Mouse (Mus musculus) embryonic facial prominence, embryonic 10.5 days (tissue): ENCODE measurements at regions not wholly inside any gene's neighbourhood (a gene's known extent, or its start where the extent isn't known, plus 50 kb on each side); places are given as distances from the start of the nearest gene placed in this dataset.

Source experiments
- DNase-seq: peaks from one replicate; pipeline ENCODE4 v3.0.0-alpha.2; 2017; ENCODE audit warnings: low spot score
- H3K27ac ChIP-seq: fragments of 300-500 bp; sonication (generic); replicated peaks from 2 replicates; pipeline ENCODE4 v1.5.1; 2016; ENCODE audit warnings: mild to moderate bottlenecking
- H3K27me3 ChIP-seq: fragments of 300-500 bp; sonication (generic); replicated peaks from 2 replicates; pipeline ENCODE4 v1.6.1; 2016; ENCODE audit warnings: low read depth, mild to moderate bottlenecking; ENCODE audit not compliant: poor library complexity, severe bottlenecking
- H3K36me3 ChIP-seq: fragments of 300-500 bp; sonication (generic); replicated peaks from 2 replicates; pipeline ENCODE4 v1.6.1; 2016; ENCODE audit warnings: mild to moderate bottlenecking, moderate library complexity
- H3K4me1 ChIP-seq: fragments of 300-500 bp; sonication (generic); 2 replicates; pipeline ENCODE4 v1.6.1; 2016
- H3K4me3 ChIP-seq: fragments of 300-500 bp; sonication (generic); 2 replicates; pipeline ENCODE4 v1.5.1; 2016; ENCODE audit warnings: mild to moderate bottlenecking, moderate library complexity
- H3K9me3 ChIP-seq: fragments of 300-500 bp; sonication (generic); 2 replicates; pipeline ENCODE4 v1.6.1; 2016; ENCODE audit warnings: mild to moderate bottlenecking
- WGBS: fragments of 180-500 bp; shearing (Covaris S2); methylation state at CpG from one replicate; pipeline ENCODE4 v1.1.7; 2016; 5-methylcytosine and 5-hydroxymethylcytosine counted together

DNA sequence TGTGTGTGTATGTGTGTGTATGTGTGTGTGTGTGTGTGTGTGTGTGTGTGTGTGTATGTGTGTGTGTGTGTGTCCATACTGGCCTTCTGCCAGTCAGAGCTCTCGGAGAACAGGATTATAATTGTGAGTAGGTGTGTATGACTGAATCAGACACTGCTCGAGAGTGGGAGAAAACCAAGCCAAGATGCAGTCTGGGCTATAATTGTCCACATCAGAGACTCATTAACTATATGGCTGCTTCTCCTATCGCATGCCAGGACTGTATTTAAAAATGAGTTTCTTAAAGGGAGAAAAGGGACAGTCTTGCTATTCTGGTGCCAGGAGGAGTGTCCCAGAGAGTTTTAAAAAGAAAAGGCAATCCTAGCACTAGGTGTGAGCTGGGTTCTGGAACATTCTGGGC, 58.7 kb upstream of the Adpgk start:
- Histone ChIP-seq H3K9me3 (no peaks in the 10 kb centered on the region), H3K27ac (no peak overlapping the region), H3K4me3 (no peak overlapping the region), H3K4me1 (no peaks in the 10 kb centered on the region), H3K36me3 (no peaks in the 10 kb centered on the region), H3K27me3 (no peaks in the 10 kb centered on the region)
- DNase-seq, result no peak
- WGBS, result 66% methylated on average over 3 of the region's 3 CpGs

DNA sequence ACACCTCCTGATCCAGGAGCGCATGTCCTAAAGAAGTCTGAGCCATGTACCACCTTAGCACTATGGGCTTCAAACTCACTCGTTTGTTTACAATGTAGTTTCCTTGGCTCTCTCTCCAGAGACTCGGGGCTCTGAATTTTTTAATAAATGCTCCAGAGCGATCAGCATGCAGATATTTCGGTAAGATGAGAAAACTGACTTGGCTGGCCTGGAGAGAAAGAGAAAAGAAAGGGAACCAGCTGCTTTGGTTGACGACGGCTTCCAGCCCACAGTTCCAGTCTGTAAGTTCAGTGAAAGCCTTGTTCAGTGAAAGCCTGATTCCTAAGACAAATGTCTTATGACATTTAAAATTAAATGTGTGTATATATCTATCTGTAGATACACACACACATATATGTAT, 59.4 kb upstream of the Adpgk start:
- no peaks in the 10 kb centered on the region for H3K27me3 ChIP-seq
- no peaks in the 10 kb centered on the region for H3K36me3 ChIP-seq
- H3K4me1 ChIP-seq, result no peaks in the 10 kb centered on the region
- no peaks in the 10 kb centered on the region for H3K9me3 ChIP-seq
- 86% methylated on average over 7 of the region's 7 CpGs for WGBS
- H3K27ac ChIP-seq, result no peak overlapping the region
- DNase-seq, result no peak
- H3K4me3 ChIP-seq, result no peak overlapping the region

DNA sequence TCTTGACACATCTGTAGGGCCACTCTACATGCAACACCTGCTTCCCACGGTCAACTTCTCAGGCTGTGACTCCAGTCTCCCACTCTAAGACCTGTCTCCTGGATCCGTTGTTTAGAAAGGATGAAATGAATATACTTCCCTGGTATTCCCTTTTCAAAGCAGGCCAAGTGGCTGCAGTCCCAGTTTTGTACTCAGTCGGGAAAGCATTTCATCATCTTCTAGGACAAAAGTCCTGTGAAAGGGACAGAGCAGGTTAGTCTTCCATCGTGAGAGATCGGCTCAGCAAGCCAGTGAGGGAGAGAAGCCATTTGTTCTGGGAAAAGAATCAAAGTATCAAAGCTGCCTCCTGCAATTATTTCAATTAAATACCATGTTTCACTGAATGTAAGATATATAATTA, 60.2 kb upstream of the Adpgk start:
- Histone ChIP-seq H3K27ac (no peak overlapping the region), H3K27me3 (no peaks in the 10 kb centered on the region), H3K9me3 (no peaks in the 10 kb centered on the region), H3K36me3 (no peaks in the 10 kb centered on the region), H3K4me1 (no peaks in the 10 kb centered on the region), H3K4me3 (no peak overlapping the region)
- 87% methylated on average over 5 of the region's 5 CpGs for whole genome bisulfite sequencing
- no peak for DNase-seq

DNA sequence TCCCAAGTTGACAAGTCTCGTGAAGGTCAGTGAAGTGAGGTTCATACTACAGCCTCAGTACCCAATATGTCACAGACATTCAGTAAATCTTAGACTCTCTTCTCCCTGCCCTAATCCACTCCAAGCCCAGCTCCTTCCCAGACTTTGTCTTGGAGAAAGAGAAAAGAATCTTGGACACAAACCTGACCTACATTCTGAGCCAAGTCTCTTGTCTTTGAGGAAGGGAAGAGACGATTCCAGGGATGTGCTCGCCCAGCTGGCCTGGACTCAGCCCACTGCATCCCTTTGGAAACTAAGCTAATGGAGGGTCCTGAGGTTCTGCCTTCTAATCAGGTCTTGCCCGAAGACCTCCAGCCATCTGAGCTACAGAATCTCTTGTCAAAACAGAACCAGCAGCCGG, 61.2 kb upstream of the Adpgk start:
- Histone ChIP-seq H3K4me1 (no peaks in the 10 kb centered on the region), H3K27me3 (no peaks in the 10 kb centered on the region), H3K36me3 (no peaks in the 10 kb centered on the region), H3K4me3 (no peak overlapping the region), H3K9me3 (no peaks in the 10 kb centered on the region), H3K27ac (no peak overlapping the region)
- DNase-seq, result no peak
- 88% methylated on average over 5 of the region's 5 CpGs for WGBS

DNA sequence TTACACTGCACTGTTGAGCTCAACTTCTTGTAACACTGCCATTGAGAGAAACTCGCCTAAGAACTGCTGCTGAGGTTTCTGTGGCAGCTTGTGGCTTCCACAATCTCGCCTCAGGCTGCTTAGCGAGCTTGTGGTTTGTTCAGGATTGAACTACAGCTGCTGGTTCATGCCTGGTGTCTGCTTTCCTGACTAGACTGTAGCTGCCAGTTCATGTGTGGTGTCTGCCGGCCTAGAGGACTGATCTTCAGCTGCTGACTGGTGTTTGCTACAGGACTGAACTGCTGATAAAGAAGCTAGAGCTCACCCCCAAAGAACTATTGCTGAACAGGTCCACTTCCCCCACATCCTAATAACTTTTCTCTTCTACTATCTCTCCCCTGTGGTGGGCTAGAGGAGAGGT, 63.4 kb upstream of the Adpgk start:
- no peak overlapping the region for H3K4me3 ChIP-seq
- DNase-seq, result no peak
- H3K4me1 ChIP-seq, result no peaks in the 10 kb centered on the region
- H3K9me3 ChIP-seq, result no peaks in the 10 kb centered on the region
- 78% methylated on average over 4 of the region's 4 CpGs for WGBS
- no peaks in the 10 kb centered on the region for H3K36me3 ChIP-seq
- no peak overlapping the region for H3K27ac ChIP-seq
- H3K27me3 ChIP-seq, result no peaks in the 10 kb centered on the region

DNA sequence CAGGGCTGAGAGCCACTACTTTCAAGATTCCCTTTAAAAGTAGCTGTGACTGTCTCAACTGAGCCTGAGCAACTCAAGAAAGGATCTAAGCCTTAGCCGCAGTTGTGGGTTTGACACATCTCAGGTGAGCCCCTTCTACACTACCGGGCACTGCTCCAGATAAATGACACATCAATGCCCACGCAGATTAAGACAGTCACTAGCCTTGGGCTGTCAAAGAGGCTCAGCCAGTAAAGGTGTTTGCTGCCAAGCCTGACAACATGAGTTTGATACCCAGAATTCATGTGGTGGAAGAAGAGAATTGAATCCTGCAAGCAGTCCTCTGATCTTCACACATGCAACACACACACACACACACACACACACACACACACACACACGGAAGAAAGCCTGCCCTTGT, 65.0 kb upstream of the Adpgk start:
- no peaks in the 10 kb centered on the region for H3K9me3 ChIP-seq
- H3K27me3 ChIP-seq, result no peaks in the 10 kb centered on the region
- WGBS, result 90% methylated on average over 4 of the region's 4 CpGs
- H3K36me3 ChIP-seq, result no peaks in the 10 kb centered on the region
- H3K4me3 ChIP-seq, result no peak overlapping the region
- DNase-seq, result no peak
- no peaks in the 10 kb centered on the region for H3K4me1 ChIP-seq
- no peak overlapping the region for H3K27ac ChIP-seq

DNA sequence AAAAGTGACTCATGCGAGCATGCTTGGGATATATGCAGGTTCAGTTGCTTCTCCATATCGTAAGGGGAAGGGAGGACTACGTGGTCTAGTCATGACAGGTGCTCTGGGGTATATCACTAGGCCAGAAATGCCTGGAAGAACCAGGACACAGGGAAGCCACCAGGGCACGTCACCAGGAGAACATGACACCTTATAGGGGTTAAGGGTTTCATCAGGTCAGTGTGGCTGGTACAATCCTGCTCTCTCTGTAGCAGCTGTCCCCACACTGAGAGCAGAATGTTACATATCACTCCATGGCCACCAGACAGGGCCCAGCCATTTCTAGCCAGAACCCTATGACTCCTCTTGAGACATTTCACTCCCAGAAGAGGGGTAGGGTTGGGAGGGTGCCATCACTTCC, 72.1 kb upstream of the Adpgk start:
- Histone ChIP-seq H3K4me1 (no peaks in the 10 kb centered on the region), H3K27ac (no peak overlapping the region), H3K9me3 (no peaks in the 10 kb centered on the region), H3K36me3 (no peaks in the 10 kb centered on the region), H3K27me3 (no peaks in the 10 kb centered on the region), H3K4me3 (no peak overlapping the region)
- DNase-seq, result no peak
- WGBS, result 87% methylated on average over 4 of the region's 4 CpGs

DNA sequence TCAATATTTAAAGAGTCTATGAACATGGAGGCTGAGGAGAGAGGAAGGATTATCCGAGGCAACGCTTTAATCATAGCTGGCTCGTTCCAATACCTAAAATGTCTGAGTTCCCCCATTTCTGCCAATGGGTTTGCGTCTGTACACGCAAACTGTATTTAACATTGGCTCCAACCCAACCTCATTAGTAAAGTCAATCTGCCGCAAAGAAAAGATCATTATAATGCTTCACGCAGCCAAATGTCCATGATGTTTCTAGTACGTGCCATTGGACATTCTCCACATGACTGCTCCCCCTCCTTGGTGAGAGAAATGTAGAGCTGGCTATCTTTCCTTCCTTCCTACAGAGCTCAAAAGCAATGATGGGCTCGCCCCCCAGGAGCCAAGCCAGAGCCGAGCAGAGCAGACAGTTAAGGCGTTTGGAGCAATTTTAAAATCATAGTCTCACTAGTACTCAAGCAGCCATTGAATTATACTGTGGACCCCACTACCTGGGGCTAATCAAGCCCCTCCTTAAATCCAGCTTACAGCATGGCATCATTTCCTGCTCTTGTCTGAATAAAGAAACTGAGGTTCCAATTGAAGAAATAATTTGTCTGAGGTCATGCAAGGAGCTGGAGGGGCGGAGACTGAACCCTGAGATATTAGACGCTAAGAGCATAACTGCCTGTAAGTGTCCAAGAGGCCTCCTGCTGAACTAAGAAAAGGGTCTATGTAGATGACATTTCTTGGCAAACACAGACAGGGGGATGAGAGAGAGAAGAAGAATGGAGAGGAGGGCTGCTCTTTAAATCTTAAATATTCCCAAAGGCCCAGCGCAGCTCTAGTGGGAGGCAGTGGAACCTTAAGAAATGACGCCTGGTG, 88.5 kb upstream of the Adpgk start:
- Histone ChIP-seq H3K27me3 (no peaks in the 10 kb centered on the region), H3K27ac (no peak overlapping the region), H3K36me3 (no peaks in the 10 kb centered on the region), H3K4me1 (peaks cover 23% of the 10 kb centered on the region), H3K9me3 (peaks cover 4% of the 10 kb centered on the region; the same call in 1 of the 2 replicates), H3K4me3 (no peak overlapping the region)
- WGBS, result 93% methylated on average over 15 of the region's 15 CpGs
- no peak for DNase-seq

DNA sequence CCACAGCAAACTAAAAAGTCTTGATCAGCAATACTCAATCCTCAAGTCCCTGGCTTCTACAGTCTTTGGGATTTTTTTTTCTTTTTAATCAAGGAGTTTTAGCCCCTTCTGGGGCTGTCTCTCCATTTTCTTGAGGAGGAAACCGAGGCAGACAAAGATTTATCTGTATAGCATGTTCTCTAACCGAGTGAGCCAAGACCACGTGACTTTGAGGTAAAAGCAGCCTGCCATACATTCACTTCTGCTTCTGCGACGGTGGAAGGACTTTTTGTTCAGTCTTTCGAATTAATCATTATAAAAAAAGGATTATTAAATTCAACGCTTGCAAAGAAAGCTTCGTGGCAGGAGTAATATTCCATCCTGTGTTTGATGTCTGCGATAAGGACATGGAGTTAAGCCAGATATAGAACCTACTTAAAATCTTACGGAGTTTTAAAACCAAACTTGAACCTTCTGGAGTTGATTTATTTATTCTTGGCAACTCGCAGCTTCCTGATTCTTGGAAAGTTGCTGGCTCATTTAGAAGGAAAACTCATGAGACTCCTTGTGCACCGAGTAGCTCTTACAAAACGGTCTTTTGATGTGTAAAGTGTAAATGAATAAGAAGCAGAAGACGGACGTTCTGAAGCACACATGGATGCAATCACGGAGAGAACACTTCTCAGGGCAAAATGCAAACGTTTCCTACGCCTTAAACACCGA, 91.7 kb upstream of the Adpgk start:
- Histone ChIP-seq H3K36me3 (no peaks in the 10 kb centered on the region), H3K27ac (0 out of 2 replicates have a peak overlapping the region, but pooled peaks have one; percentile 19), H3K4me1 (peaks cover 30% of the 10 kb centered on the region), H3K9me3 (no peaks in the 10 kb centered on the region), H3K27me3 (no peaks in the 10 kb centered on the region), H3K4me3 (no peak overlapping the region)
- DNase-seq, result no peak
- 64% methylated on average over 19 of the region's 19 CpGs for WGBS

DNA sequence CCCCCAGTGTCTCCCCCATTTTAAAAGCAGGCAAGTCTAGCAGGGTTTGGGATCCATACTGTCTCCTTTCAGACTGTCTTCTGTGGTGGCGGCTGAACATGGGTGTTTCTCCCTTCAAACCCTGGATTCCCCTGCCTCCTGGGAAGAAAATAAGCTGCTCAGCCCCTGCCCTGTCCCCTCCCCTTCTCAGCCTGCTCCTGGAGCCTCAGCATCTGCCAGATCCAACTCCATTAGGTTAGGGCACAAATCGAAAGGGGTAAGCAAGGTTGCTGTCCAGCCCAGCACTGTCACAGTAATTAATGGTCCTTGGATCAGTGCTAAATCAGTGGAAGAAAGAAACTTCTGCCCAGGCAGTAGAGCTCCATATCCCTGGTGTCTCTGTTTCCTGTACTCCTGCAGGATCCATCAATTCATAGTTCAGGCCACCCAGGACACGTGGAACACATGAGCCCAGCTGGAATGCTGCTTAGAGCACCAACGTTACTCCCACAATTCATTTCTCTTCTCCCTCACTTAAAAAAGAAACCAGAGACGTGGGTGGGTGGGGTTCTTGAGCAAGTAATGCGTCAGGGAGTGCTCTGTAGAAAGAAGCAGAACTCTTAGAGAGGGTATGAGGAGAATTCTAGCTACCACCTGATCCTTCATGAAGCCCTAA, 93.0 kb upstream of the Adpgk start:
- Histone ChIP-seq H3K4me1 (peaks cover 30% of the 10 kb centered on the region), H3K36me3 (no peaks in the 10 kb centered on the region), H3K9me3 (no peaks in the 10 kb centered on the region), H3K27ac (no peak overlapping the region), H3K27me3 (no peaks in the 10 kb centered on the region), H3K4me3 (no peak overlapping the region)
- WGBS, result 74% methylated on average over 6 of the region's 6 CpGs
- no peak for DNase-seq

DNA sequence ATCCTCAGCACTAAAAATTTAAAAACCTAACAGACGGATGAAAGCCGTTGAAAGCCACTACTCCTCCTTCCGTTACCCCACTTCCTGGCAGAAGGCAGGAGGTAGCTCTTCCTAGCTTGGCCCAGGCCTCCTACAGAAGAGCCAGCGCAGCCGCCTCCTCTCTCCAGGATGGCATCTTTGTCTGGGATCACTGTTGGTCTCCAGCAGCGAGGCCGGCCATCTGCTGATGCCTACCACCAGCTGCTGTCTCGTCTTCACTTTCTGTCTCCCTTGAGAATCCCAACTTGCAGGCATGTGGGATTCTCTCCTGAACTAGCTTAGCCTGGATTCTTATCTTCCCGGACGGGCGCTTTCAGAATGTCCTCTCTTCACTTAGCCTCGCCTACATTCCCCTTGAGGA, 93.9 kb upstream of the Adpgk start:
- no peaks in the 10 kb centered on the region for H3K27me3 ChIP-seq
- 78% methylated on average over 12 of the region's 12 CpGs for WGBS

DNA sequence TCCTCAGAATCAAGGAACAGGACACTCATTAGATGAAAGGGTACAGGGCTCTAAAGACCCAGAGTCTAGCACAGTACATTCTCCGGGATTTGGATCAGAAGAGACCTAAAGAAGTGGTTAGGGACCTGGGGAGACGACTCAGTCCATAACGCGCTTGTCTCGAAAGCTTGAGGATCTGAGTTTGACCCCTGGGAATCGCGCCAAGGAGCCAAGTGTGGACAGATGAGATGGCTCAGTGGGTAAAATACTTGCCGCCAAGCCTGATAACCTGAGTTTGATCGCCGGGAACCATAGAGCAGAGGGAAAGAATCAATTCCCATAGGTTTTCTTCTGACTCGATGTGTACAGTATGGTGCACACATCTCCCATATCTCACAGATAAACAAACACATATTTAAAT, 97.4 kb upstream of the Adpgk start:
- Histone ChIP-seq H3K9me3 (no peaks in the 10 kb centered on the region), H3K4me3 (no peak overlapping the region), H3K27ac (no peak overlapping the region), H3K4me1 (peaks cover 19% of the 10 kb centered on the region), H3K36me3 (no peaks in the 10 kb centered on the region), H3K27me3 (no peaks in the 10 kb centered on the region)
- WGBS, result 91% methylated on average over 11 of the region's 11 CpGs
- no peak for DNase-seq

More for the DNA sequence above, 93.9 kb upstream of the Adpgk start:
- H3K4me1 ChIP-seq, result peaks cover 30% of the 10 kb centered on the region
- no peaks in the 10 kb centered on the region for H3K9me3 ChIP-seq
- H3K4me3 ChIP-seq, result no peak overlapping the region
- H3K36me3 ChIP-seq, result no peaks in the 10 kb centered on the region
- DNase-seq, result no peak
- H3K27ac ChIP-seq, result no peak overlapping the region; the same call in 1 of the 2 replicates

DNA sequence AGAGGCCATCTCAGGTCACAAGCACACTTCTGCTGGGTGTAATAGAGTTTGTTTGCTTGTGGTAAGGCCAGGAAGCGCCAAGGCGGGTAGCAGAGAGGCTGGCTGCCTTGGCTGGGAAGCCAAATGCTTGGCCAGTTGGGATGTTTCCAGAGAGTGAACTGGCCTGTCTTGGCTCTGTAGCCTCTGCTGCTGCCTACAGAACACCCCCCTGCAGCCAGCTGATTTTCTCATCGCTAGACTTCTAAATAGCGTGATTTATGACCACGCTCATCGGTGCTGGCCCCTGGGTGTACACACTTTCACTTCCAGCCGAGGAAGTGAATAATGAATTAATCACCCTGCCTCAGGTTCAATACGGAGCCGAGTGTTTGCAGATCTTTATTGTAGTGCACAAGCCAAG, 102.2 kb upstream of the Adpgk start:
- no peak overlapping the region for H3K4me3 ChIP-seq
- no peaks in the 10 kb centered on the region for H3K36me3 ChIP-seq
- DNase-seq, result no peak
- peaks cover 15% of the 10 kb centered on the region for H3K4me1 ChIP-seq
- 79% methylated on average over 9 of the region's 9 CpGs for WGBS
- no peaks in the 10 kb centered on the region for H3K9me3 ChIP-seq
- no peak overlapping the region for H3K27ac ChIP-seq
- H3K27me3 ChIP-seq, result 0 out of 2 replicates have a peak, but pooled peaks cover 4% of the 10 kb centered on the region
